Mouse (Mus musculus) limb, embryonic 15.5 days (tissue): ENCODE measurements around the gene Tbc1d10b. TPM values are rescaled to one million over a fixed set of nuclear protein-coding genes. Genes with fewer than 3 reads are reported as not detected.
"Not testable (repeated sequence)": the region's sequence is repeated elsewhere in the genome, so short reads cannot be mapped to it uniquely, and the experiment has no call there.

ENCODE experiments used
- ATAC-seq: fragments of 200-750 bp; cut with Nextera tagmentation; 2 replicates; pipeline ENCODE4 v1.8.0; 2017; ENCODE audit warnings: low read depth, moderate TSS enrichment; ENCODE audit not compliant: insufficient number of reproducible peaks, low FRiP score, low TSS enrichment
- H3K27ac ChIP-seq: fragments of 300-500 bp; sonication (generic); 2 replicates; pipeline ENCODE4 v1.5.1; 2015; ENCODE audit warnings: moderate library complexity, mild to moderate bottlenecking, inconsistent platforms
- H3K27me3 ChIP-seq: fragments of 300-500 bp; sonication (generic); 2 replicates; pipeline ENCODE4 v1.6.1; 2015; ENCODE audit warnings: inconsistent platforms
- H3K36me3 ChIP-seq: fragments of 300-500 bp; sonication (generic); 2 replicates; pipeline ENCODE4 v1.6.1; 2015; ENCODE audit warnings: inconsistent platforms
- H3K4me1 ChIP-seq: fragments of 300-500 bp; sonication (generic); 2 replicates; pipeline ENCODE4 v1.6.1; 2015; ENCODE audit warnings: inconsistent platforms
- H3K4me2 ChIP-seq: fragments of 300-500 bp; sonication (generic); 2 replicates; pipeline ENCODE4 v1.6.1; 2015; ENCODE audit warnings: mild to moderate bottlenecking, inconsistent platforms
- H3K4me3 ChIP-seq: fragments of 300-500 bp; sonication (generic); 2 replicates; pipeline ENCODE4 v1.5.1; 2015; ENCODE audit warnings: mild to moderate bottlenecking, inconsistent platforms
- H3K9ac ChIP-seq: fragments of 300-500 bp; sonication (generic); 2 replicates; pipeline ENCODE4 v1.6.1; 2015; ENCODE audit warnings: inconsistent platforms
- H3K9me3 ChIP-seq: fragments of 300-500 bp; sonication (generic); 2 replicates; pipeline ENCODE4 v1.6.1; 2016; ENCODE audit warnings: inconsistent platforms
- WGBS: fragments of 180-500 bp; shearing (Covaris S2); methylation state at CpG from one replicate; pipeline ENCODE4 v1.1.7; 2015; 5-methylcytosine and 5-hydroxymethylcytosine counted together
- polyA plus RNA-seq: library from polyadenylated mRNA; unstranded; fragments of >200 nt; fragmentation: Nextera tagmentation; extraction: Ambion mirVana; gene quantifications from 2 replicates; pipeline ENCODE4 v1.2.1, GENCODE M21; 2015

Gene Tbc1d10b
- polyA plus RNA-seq, 1 experiment from 2014 or later: 25.5 TPM

DNA sequence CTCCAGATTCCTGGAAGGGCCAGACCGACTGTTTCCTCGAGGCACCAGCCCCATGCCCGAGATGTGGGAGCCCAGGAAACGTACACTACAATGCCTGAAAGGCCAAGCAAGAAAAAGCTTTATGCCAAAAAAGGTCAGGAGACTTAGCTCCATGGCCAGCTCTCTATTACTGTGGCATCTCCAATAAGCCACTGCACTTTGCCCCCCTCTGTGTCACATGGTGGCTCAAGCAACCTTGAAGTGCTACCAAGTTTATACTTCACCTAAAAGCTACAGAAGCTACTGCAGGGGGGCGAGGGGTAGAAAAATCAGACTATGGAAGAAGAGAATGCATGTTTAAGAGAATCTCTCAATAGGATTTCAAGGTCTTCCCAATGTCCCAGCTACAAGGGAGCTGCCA lies 15.3 kb downstream of the Tbc1d10b start:
- H3K36me3 ChIP-seq: peaks cover 49% of the 10 kb centered on the region
- H3K4me1 ChIP-seq: peaks cover 25% of the 10 kb centered on the region
- H3K4me3 ChIP-seq: no peak overlapping the region
- no peaks in the 10 kb centered on the region for H3K9me3 ChIP-seq
- H3K27me3 ChIP-seq: no peaks in the 10 kb centered on the region
- H3K4me2 ChIP-seq: no peak overlapping the region
- no peak overlapping the region for H3K9ac ChIP-seq
- WGBS: 95% methylated on average over 5 of the region's 5 CpGs
- no peak for ATAC-seq
- H3K27ac ChIP-seq: no peak overlapping the region

DNA sequence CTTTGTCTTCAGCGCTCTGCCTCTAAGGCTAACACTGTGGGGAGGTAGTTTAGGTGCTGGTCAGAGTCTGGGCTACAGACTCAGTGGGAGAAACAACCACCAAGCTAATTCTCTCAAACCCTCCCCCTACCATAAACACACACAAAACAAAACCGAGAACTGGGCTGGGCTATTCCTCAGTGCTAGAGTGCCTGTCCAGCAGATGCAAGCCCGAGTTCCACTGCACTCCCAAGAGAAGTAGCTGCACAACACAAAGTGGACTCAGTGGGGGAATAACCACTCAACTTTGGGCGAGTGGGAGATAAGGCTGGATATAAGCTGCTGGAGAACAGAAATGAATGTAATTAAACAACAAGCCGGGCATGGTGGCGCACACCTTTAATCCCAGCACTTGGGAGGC lies 17.6 kb downstream of the Tbc1d10b start:
- Histone ChIP-seq H3K36me3 (peaks cover 37% of the 10 kb centered on the region), H3K9ac (no peak overlapping the region), H3K4me2 (no peak overlapping the region), H3K4me3 (no peak overlapping the region), H3K27ac (no peak overlapping the region), H3K4me1 (peaks cover 15% of the 10 kb centered on the region), H3K9me3 (no peaks in the 10 kb centered on the region), H3K27me3 (no peaks in the 10 kb centered on the region)
- ATAC-seq: no peak
- 75% methylated on average over 6 of the region's 6 CpGs for WGBS

DNA sequence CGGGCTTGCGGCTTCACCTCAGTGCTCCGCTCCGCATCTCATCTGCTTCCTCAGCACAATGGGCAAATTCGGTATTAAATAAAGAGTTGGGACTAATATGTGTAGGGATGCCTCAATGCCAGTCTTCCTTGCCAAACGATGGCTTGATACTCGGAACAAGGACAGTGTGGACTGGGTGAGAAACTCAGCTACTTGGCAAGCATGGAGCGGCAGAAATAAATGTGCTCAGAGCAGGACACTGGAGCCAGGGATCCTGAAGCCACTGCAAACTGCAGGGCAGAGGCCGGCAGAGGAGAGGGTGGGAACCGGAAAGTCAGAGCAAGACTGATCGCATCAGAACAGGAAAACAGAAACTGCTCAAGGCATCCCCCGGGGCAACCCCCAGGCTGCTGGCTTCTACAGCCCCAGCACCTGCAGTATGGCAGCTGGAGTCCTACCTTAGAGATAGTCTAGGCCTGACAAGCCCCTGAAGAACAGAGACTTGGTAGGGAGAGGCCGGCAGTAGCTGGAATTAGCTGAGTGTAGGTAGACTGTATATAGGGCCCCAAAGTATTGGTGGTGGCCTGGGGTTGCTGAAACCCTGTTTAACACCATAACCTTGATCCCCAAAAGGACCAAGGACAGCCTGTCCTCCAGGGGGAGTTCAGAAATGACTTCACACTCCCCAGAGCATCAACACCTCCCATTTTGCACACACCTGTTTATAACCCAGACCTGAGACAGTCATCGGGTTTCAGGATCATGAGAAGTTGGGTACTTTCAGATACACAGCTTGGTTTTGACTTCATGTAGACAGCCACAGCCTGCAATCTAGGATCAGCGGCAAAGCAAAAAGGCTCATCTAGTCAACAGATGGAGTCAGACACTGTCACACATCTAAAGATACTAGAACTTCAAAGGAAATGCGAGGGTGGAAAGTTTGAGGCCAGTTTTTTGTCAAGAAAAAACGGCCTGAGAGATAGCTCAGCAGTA lies 19.7 kb downstream of the Tbc1d10b start:
- no peak for ATAC-seq
- H3K9ac ChIP-seq: no peak overlapping the region

DNA sequence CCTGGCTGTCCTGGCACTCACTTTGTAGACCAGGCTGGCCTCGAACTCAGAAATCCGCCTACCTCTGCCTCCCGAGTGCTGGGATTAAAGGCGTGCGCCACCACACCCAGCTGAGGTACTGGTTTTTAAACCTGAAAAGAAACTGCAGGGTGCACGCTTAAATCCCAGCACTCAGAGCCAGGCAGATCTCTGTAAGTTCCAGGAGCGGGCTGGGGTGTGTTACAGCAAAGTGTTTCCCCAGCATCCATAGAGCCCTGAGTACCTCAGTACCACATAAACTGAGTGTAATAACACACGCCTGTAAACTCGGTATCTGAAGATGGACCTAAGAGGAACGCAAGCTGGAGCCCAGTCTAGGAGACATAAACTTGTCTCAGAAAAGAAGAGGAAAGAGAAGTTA lies 20.9 kb downstream of the Tbc1d10b start:
- Histone ChIP-seq H3K9ac (no peak overlapping the region), H3K4me2 (no peak overlapping the region), H3K36me3 (peaks cover 13% of the 10 kb centered on the region), H3K27me3 (no peaks in the 10 kb centered on the region), H3K4me1 (no peaks in the 10 kb centered on the region), H3K27ac (no peak overlapping the region), H3K9me3 (no peaks in the 10 kb centered on the region), H3K4me3 (no peak overlapping the region)
- no peak for ATAC-seq
- WGBS: 64% methylated on average over 10 of the region's 10 CpGs

More for the DNA sequence above, 19.7 kb downstream of the Tbc1d10b start:
- Histone ChIP-seq H3K4me3 (no peak overlapping the region), H3K4me2 (no peak overlapping the region), H3K9me3 (no peaks in the 10 kb centered on the region), H3K27ac (no peak overlapping the region), H3K36me3 (peaks cover 26% of the 10 kb centered on the region), H3K4me1 (no peaks in the 10 kb centered on the region), H3K27me3 (no peaks in the 10 kb centered on the region)
- WGBS: 79% methylated on average over 17 of the region's 17 CpGs

DNA sequence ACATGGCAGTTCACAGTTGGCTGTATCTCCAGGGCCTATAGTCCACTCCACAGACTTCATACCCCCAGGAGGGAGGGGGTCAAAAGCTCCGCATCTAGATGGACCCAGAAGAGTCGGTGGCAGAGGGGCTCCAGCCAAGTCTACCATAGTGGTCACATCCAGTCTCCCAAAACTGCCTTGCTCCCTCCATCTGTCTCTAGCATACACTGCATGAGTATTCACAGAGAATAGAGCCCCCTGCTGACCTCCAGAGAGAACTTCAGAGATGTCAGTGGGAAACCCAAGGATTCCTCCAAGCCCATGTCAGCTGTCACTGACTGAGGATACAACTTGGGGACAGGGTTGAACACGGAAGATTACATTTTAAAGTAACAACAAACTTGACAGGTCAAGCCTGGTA lies 22.7 kb downstream of the Tbc1d10b start:
- Histone ChIP-seq H3K4me3 (no peak overlapping the region), H3K4me2 (no peak overlapping the region), H3K36me3 (no peaks in the 10 kb centered on the region), H3K4me1 (no peaks in the 10 kb centered on the region), H3K9me3 (no peaks in the 10 kb centered on the region), H3K27me3 (no peaks in the 10 kb centered on the region), H3K9ac (no peak overlapping the region), H3K27ac (no peak overlapping the region)
- ATAC-seq: no peak
- WGBS: 63% methylated on average over 3 of the region's 3 CpGs

DNA sequence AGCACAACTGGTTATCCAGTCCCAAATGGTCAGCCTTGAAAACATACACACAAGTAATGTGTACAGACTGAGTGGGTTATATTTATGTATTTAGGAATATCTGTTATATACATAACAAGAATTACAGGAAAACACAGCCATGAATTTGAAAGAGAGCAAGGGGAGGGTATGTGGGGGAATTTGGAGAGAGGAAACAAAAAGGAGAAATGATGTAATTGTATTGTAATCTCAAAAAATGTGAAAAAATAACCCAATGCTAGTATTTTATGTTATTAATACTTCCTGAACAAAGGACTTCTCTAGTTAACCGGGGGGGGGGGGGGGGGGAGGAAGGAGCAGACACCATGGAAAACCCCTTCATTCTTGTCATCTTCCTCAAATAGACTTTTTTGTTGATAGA lies 23.5 kb downstream of the Tbc1d10b start:
- H3K36me3 ChIP-seq: no peaks in the 10 kb centered on the region
- H3K4me3 ChIP-seq: no peak overlapping the region
- H3K9me3 ChIP-seq: no peaks in the 10 kb centered on the region
- H3K27me3 ChIP-seq: no peaks in the 10 kb centered on the region
- H3K9ac ChIP-seq: no peak overlapping the region
- H3K27ac ChIP-seq: no peak overlapping the region
- H3K4me1 ChIP-seq: no peaks in the 10 kb centered on the region
- H3K4me2 ChIP-seq: no peak overlapping the region
- WGBS: 40% methylated on average over 1 of the region's 1 CpGs
- ATAC-seq: no peak

DNA sequence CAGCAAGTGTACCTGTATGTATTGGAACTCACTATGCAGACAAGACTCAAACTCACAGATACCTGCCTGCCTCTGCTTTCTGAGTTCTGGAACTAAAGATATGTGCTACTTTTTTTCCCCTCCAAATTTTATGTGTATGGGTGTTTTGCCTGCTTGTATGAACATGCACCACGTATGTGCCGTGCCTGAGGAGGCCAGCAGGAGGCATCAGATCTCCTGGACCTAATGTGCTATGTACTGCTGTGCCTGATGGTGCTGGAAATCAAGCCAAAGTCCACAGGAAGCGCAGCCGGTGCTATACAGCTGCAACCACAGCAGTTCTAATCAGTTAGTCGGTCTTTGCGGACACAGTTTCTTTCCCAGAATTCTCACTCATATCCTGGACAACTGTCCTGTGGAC lies 24.4 kb downstream of the Tbc1d10b start:
- Histone ChIP-seq H3K27me3 (no peaks in the 10 kb centered on the region), H3K36me3 (no peaks in the 10 kb centered on the region), H3K9me3 (no peaks in the 10 kb centered on the region), H3K4me1 (no peaks in the 10 kb centered on the region), H3K4me2 (no peak overlapping the region), H3K27ac (no peak overlapping the region), H3K4me3 (no peak overlapping the region), H3K9ac (no peak overlapping the region)
- WGBS: 78% methylated on average over 6 of the region's 6 CpGs
- no peak for ATAC-seq

DNA sequence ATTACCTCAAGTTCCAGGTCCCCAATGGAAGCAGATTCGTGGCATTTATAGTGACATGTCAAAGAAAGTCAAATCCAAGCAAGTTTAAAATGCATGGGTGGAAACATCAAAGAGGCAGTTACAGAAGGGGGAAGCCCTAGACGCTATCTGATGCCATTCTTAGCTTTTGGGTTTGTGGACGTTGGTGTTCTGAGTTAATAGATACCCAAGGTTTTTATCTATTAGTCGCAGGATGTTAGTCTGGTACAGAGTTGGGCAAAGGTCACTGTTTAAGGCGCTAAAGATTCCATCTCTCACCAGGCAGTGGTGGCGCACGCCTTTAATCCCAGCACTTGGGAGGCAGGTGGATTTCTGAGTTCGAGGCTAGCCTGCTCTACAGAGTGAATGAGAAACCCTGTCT lies 24.9 kb downstream of the Tbc1d10b start:
- Histone ChIP-seq H3K27ac (no peak overlapping the region), H3K4me2 (no peak overlapping the region), H3K36me3 (no peaks in the 10 kb centered on the region), H3K9me3 (no peaks in the 10 kb centered on the region), H3K4me3 (no peak overlapping the region), H3K9ac (no peak overlapping the region), H3K4me1 (no peaks in the 10 kb centered on the region), H3K27me3 (no peaks in the 10 kb centered on the region)
- ATAC-seq: no peak
- WGBS: 78% methylated on average over 8 of the region's 8 CpGs

DNA sequence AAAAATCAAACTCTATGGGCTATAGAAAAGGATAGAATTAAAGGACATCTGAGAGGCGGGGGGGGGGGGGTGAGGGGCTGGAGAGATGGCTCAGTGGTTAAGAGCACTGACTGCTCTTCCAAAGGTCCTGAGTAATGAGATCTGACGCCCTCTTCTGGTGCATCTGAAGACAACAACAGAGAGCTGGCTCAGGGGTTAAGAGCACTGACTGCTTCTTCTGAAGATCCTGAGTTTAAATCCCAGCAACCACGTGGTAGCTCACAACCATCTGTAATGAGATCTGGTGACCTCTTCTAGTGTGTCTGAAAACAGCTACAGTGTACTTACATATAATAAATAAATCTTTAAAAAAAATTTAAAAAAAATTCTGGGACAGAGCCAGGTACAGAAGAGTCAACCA lies 26.5 kb downstream of the Tbc1d10b start:
- not testable (repeated sequence) for ATAC-seq, H3K9me3 ChIP-seq, H3K4me3 ChIP-seq, H3K27ac ChIP-seq, H3K4me2 ChIP-seq, H3K9ac ChIP-seq, H3K4me1 ChIP-seq, H3K27me3 ChIP-seq, H3K36me3 ChIP-seq
- 17% methylated on average over 2 of the region's 3 CpGs for WGBS

DNA sequence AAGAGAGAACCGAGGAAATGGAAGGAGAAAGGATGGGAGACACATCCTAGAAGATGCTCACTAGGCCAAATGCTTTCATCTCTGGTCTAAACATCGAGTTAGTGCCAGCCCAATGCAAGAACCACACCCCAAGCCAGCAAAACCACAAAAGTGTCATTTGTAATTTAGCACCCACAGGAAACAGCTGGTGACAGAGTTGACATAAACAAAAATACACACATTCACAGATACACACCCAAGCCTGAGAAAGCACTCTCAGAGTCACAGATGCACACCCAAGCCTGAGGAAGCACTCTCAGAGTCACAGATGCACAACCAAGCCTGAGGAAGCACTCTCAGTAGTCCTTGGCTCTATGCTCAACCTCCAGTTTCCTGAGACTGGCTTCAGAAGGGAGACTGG lies 27.5 kb downstream of the Tbc1d10b start:
- Histone ChIP-seq H3K27me3 (no peaks in the 10 kb centered on the region), H3K27ac (no peak overlapping the region), H3K4me3 (no peak overlapping the region), H3K9me3 (no peaks in the 10 kb centered on the region), H3K4me1 (no peaks in the 10 kb centered on the region), H3K9ac (no peak overlapping the region), H3K36me3 (no peaks in the 10 kb centered on the region), H3K4me2 (no peak overlapping the region)
- 70% methylated on average over 2 of the region's 2 CpGs for WGBS
- no peak for ATAC-seq

DNA sequence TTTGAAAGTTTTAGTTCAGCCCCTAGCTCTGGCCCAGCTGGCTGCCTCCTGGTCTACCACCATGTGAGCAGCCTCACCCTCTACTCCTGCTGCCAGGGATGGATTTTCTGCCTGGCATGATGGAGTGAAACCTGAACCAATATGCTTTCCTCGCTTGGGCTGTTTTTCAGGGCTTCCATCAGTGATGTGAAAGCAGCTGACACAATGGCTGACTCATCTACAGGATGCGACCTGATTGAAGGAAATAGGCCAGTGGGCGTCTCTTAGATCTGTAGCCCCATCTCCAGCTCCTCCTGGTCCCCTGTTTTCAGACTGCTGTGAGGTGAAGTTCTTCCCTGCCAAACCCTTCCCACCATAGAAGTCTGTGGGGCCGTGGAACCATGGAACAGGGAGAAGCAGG lies 31.3 kb downstream of the Tbc1d10b start:
- Histone ChIP-seq H3K27ac (no peak overlapping the region), H3K9me3 (no peaks in the 10 kb centered on the region), H3K4me1 (no peaks in the 10 kb centered on the region), H3K36me3 (no peaks in the 10 kb centered on the region), H3K4me2 (no peak overlapping the region), H3K4me3 (no peak overlapping the region), H3K27me3 (no peaks in the 10 kb centered on the region), H3K9ac (no peak overlapping the region)
- 67% methylated on average over 4 of the region's 4 CpGs for WGBS
- ATAC-seq: no peak

DNA sequence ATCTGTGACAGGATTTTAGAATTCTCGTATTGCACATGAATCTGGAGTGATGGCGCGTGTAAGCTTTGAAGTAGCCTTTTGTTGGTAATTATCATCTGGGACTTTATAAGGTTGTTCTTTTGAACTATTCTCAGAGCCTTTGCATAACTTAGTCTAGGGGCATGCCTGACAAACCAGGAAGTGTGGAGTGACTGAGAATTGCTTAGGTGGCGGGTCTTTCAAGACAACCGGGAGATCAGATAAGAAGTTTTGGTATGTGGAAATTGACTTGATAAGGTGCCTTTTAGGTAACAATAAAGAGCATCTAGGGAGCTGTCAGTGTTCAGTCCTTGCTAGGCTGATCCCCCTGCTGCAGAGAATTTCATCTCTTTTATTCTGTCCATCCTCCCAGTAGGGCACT lies 41.8 kb downstream of the Tbc1d10b start:
- H3K36me3 ChIP-seq: no peaks in the 10 kb centered on the region
- H3K4me3 ChIP-seq: no peak overlapping the region
- ATAC-seq: no peak
- no peak overlapping the region for H3K9ac ChIP-seq
- H3K27ac ChIP-seq: no peak overlapping the region
- H3K27me3 ChIP-seq: no peaks in the 10 kb centered on the region
- 87% methylated on average over 5 of the region's 5 CpGs for WGBS
- H3K4me1 ChIP-seq: no peaks in the 10 kb centered on the region
- H3K9me3 ChIP-seq: no peaks in the 10 kb centered on the region
- no peak overlapping the region for H3K4me2 ChIP-seq
